Mouse (Mus musculus) liver, embryonic 18 days (tissue): ENCODE measurements around the gene Prss48. TPM values are rescaled to one million over a fixed set of nuclear protein-coding genes. Genes with fewer than 3 reads are reported as not detected.

Experiments used
- polyA plus RNA-seq: library from polyadenylated mRNA; depleted of rRNA; stranded (reverse); fragments of >200 nt; gene quantifications from 2 replicates; pipeline ENCODE4 v1.2.3, GENCODE M21; 2012; rRNA removed

The Prss48 gene
- polyA plus RNA-seq = not detected in 2 replicates

GRCm38 (mm10) chr3:86002423-86002822 is at the start of gene Prss48:
Gene Prss48, minus strand, starts transcription at chr3:86002491.

GRCm38 (mm10) chr3:85970742-85971598 is 31.3 kb downstream of the Prss48 start, which contains the start of gene Sh3d19:
Gene Sh3d19, plus strand, starts transcription at chr3:85971109.

Other genes with a start within 250 kb of the Prss48 start
- gene Fam160a1, start 185.2 kb downstream of the Prss48 start, polyA plus RNA-seq = 0.56 and 0.70 TPM in 2 replicates
- gene Glt28d2, start 115.0 kb downstream of the Prss48 start, polyA plus RNA-seq = 0.45 and 0.67 TPM in 2 replicates
- gene Gm37240, start 115.0 kb downstream of the Prss48 start, polyA plus RNA-seq = 0.23 TPM in 2 replicates
- 9.3 and 10.1 TPM in 2 replicates for gene Sh3d19, start 31.4 kb downstream of the Prss48 start, polyA plus RNA-seq
- 840 and 905 TPM in 2 replicates for gene Rps3a1, start 140.2 kb upstream of the Prss48 start, polyA plus RNA-seq
- 3.7 and 4.2 TPM in 2 replicates for gene Lrba, start 222.2 kb upstream of the Prss48 start, polyA plus RNA-seq